Mouse (Mus musculus): Measurements from ENCODE around the gene Bola2. TPM values are rescaled to one million over a fixed set of nuclear protein-coding genes. Genes with fewer than 3 reads are reported as not detected.

Gene Bola2
- polyA plus RNA-seq, 1 experiment from 2014 or later = 151 TPM

DNA sequence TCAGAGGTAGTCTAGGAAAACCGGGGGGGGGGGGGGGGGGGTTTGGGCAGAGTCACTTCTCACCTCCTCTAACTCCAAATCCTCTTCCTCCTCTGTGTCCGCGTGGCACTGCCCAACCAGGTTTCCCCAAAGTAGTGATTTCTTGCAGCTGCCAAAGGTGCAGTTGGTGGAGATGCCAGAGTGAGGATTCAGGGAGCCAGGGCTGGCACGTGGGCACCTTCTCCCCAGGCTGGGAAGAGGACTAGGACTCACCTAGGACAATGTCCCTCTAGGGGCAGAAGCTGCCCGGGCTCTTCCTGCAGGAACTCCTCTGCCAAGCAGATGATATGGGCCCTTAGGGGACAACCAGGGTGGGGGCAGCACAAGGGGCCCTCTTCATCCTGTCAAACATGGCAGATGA lies 3.5 kb upstream of the Bola2 start:
- WGBS = 85% methylated on average over 5 of the region's 5 CpGs
- no peak overlapping the region for H3K4me2 ChIP-seq (replicated peaks)
- H3K4me1 ChIP-seq = peaks cover 17% of the 10 kb centered on the region
- H3K9ac ChIP-seq (replicated peaks) = no peak overlapping the region
- H3K27me3 ChIP-seq = no peaks in the 10 kb centered on the region
- no peak for ATAC-seq (ENCODE audit: low FRiP score, low read depth)
- no peaks in the 10 kb centered on the region for H3K9me3 ChIP-seq
- H3K36me3 ChIP-seq = peaks cover 30% of the 10 kb centered on the region
- no peak overlapping the region for H3K27ac ChIP-seq (replicated peaks)
- H3K4me3 ChIP-seq = no peak overlapping the region

DNA sequence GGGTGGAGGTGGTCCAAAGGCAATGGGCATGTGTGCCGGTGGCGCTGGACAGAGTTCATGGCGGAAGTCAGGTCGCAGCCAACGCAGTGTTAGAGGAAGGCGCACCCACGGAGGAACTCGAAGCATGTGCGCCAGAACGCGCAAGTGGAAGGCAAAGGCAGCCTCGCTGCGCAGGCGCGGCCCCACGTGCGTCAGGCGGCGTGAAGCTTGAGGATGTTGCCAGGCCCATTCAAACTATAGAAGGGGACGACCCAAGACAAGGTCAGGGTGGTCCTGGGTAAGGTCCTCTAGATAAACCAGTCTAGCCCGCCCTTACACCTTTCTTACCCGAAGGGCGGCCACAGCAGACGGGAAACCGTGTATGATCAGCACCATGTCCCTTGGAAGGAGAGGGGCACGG lies 2.8 kb upstream of the Bola2 start:
- no peak overlapping the region for H3K9ac ChIP-seq (replicated peaks)
- WGBS = 97% methylated on average over 26 of the region's 26 CpGs
- no peak overlapping the region for H3K4me2 ChIP-seq (replicated peaks)

GRCm38 (mm10) chr7:126693256-126693655 lies 1.9 kb upstream of the Bola2 start:
- Histone ChIP-seq H3K4me3 (no peak overlapping the region), H3K9me3 (no peaks in the 10 kb centered on the region), H3K9ac (replicated peaks) (no peak overlapping the region), H3K4me2 (replicated peaks) (peak overlapping the region; percentile 88; the same call in 1 of the 2 replicates), H3K27ac (replicated peaks) (no peak overlapping the region), H3K4me1 (peaks cover 25% of the 10 kb centered on the region), H3K36me3 (peaks cover 31% of the 10 kb centered on the region), H3K27me3 (no peaks in the 10 kb centered on the region)
- WGBS = 35% methylated on average over 3 of the region's 3 CpGs
- no peak for ATAC-seq (ENCODE audit: low FRiP score, low read depth)

More for the DNA sequence above, 2.8 kb upstream of the Bola2 start:
- Histone ChIP-seq H3K36me3 (peaks cover 30% of the 10 kb centered on the region), H3K9me3 (no peaks in the 10 kb centered on the region), H3K27me3 (no peaks in the 10 kb centered on the region), H3K4me3 (no peak overlapping the region), H3K27ac (replicated peaks) (no peak overlapping the region), H3K4me1 (peaks cover 25% of the 10 kb centered on the region)
- no peak for ATAC-seq (ENCODE audit: low FRiP score, low read depth)

DNA sequence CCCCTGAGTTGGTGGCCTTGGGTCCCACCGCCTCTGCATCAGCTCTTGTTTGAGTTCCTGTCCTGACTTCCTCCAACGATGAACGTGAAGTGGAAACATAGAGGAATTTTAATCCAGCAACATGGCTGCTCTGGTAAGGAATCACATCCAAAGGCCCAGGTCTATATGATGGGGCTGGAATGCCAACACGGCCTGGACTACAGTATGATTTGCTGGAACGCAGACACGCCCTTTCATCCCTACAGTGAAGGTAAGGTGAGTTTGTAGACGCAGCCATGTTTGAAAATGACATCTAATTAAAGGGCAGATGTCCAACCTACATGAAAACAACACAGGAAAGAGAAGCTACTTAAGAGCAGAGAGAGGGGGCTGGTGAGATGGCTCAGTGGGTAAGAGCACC lies 1.4 kb upstream of the Bola2 start:
- H3K4me2 ChIP-seq (replicated peaks) = peak overlapping the region; percentile 88; the same call in 1 of the 2 replicates
- H3K4me3 ChIP-seq = no peak overlapping the region
- peaks cover 33% of the 10 kb centered on the region for H3K36me3 ChIP-seq
- ATAC-seq (ENCODE audit: low FRiP score, low read depth) = no peak
- H3K27ac ChIP-seq (replicated peaks) = no peak overlapping the region
- 92% methylated on average over 7 of the region's 7 CpGs for WGBS
- H3K27me3 ChIP-seq = no peaks in the 10 kb centered on the region
- H3K9ac ChIP-seq (replicated peaks) = no peak overlapping the region
- peaks cover 25% of the 10 kb centered on the region for H3K4me1 ChIP-seq
- H3K9me3 ChIP-seq = no peaks in the 10 kb centered on the region

DNA sequence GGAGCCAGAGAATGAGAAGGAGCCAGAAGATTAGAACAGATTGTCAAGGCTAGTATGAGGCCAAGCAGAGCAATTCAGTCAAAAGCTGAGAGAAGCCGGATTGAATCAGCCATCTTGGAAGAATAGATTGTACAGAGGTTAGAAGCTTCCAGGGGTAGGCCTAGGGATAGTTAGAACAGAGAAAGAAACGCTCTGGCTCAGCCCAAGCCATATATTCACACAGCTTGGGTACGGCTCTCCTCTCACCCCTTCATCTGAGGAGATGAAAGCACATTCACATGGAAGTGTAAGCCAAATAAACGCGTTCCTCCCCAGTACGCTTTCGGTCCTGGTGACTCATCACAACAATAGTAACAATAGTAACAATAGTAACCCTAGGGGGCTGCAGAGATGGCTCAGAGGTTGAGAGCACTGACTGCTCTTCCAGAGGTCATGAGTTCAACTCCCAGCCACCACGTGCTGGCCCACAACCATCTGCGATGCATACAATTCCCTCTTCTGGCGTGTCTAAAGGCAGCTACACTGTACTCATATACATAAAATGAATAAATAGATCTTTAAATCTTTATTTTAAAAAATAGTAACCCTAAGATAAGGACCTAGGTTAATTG lies 655 bp upstream of the Bola2 start:
- Histone ChIP-seq H3K4me2 (replicated peaks) (peak overlapping the region; percentile 88), H3K27ac (replicated peaks) (0 out of 2 replicates have a peak overlapping the region, but pooled peaks have one; percentile 93)

DNA sequence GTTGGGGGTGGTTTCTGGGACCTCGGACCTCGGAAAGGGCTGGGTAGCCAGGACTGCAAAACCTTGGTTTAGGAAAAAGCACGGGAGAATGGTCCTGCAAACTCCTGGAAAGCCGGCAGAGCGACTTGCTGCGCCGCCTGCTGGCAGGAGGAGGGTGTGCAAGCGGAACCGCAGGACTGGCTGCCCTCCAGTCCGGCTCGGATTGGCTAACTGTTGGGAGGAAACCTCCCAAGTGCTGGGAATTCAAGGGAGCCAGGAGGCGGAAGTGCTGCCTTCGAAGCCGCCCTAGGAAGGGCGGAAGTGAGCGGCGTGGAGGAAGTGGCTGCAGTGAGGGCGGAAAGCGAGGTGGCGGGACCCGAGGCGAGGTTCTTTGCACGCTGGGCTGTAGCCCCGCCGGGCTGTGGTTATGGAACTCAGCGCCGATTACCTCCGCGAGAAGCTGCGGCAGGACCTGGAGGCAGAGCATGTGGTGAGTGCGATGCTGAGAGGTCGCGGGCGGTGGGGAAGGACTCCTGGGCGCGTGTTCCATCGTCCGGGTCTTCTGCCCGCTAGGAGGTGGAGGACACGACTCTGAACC lies 518 bp downstream of the Bola2 start, which contains the start of gene Slx1b:
Slx1b (minus strand) TSS at position 154 of the 577 bp plus-strand sequence.
- under 1% methylated on average over 40 of the region's 40 CpGs for WGBS
- Histone ChIP-seq H3K4me1 (peaks cover 25% of the 10 kb centered on the region), H3K36me3 (peaks cover 36% of the 10 kb centered on the region), H3K27me3 (no peaks in the 10 kb centered on the region), H3K4me3 (peak within 1 kb of the TSS; percentile 80), H3K27ac (replicated peaks) (peak within 1 kb of the TSS; percentile 93), H3K9me3 (no peaks in the 10 kb centered on the region), H3K4me2 (replicated peaks) (peak within 1 kb of the TSS; percentile 88), H3K9ac (replicated peaks) (peak within 1 kb of the TSS; percentile 84)
- ATAC-seq (ENCODE audit: low FRiP score, low read depth) = peak; percentile 96

More for the DNA sequence above, 655 bp upstream of the Bola2 start:
- peak overlapping the region; percentile 75; the same call in 1 of the 2 replicates for H3K9ac ChIP-seq (replicated peaks)
- H3K4me1 ChIP-seq = peaks cover 25% of the 10 kb centered on the region
- peaks cover 38% of the 10 kb centered on the region for H3K36me3 ChIP-seq
- no peaks in the 10 kb centered on the region for H3K9me3 ChIP-seq
- H3K4me3 ChIP-seq = peak overlapping the region; percentile 80
- ATAC-seq (ENCODE audit: low FRiP score, low read depth) = no peak
- H3K27me3 ChIP-seq = no peaks in the 10 kb centered on the region
- 22% methylated on average over 10 of the region's 10 CpGs for WGBS

DNA sequence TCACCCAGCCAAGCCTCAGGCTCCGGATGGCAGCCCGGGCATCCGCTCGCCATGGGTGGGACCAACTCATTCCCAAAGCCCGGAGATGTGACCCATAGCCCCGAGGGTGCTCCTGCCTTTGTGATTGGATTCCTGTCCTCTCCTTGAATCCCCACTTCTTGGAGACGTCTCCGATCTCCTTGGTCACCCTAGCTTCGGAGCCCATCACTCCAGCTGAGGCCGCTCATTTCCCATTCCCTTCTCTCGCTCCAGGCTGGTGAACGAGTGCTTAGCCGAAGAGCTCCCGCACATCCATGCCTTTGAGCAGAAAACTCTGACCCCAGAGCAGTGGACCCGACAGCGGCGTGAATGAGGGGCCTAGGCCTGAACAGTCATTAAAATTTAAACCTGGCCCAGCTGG lies 1.1 kb downstream of the Bola2 start:
- H3K4me1 ChIP-seq = peaks cover 31% of the 10 kb centered on the region
- H3K27me3 ChIP-seq = no peaks in the 10 kb centered on the region
- H3K36me3 ChIP-seq = peaks cover 30% of the 10 kb centered on the region
- H3K4me3 ChIP-seq = peak overlapping the region; percentile 80
- ATAC-seq (ENCODE audit: low FRiP score, low read depth) = no peak; the same call in 1 of the 2 replicates
- peak overlapping the region; percentile 84 for H3K9ac ChIP-seq (replicated peaks)
- 5% methylated on average over 17 of the region's 17 CpGs for WGBS
- peak overlapping the region; percentile 64 for H3K27ac ChIP-seq (replicated peaks)
- H3K4me2 ChIP-seq (replicated peaks) = peak overlapping the region; percentile 88
- no peaks in the 10 kb centered on the region for H3K9me3 ChIP-seq

DNA sequence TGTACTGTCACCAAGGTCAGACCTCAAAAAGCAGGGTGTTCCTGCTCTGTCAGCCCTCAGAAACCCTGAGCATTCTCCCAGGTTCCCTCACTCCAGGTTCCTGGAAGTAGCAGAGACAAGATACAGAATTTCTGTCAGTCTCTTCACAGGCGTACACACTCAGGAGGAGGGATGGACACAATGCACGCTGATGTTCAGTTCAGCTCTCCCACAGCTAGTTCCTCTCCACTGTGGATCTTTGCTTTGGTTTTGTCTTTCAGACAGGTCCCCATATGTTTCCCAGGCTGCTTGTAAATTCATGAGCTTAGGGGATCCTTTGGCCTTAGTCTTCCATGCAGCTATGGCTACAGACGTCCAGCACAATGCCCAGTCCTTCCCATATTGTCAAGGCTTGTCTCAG lies 1.7 kb downstream of the Bola2 start:
- ATAC-seq (ENCODE audit: low FRiP score, low read depth) = no peak
- peak overlapping the region; percentile 88 for H3K4me2 ChIP-seq (replicated peaks)

GRCm38 (mm10) chr7:126697838-126698237 lies 2.6 kb downstream of the Bola2 start:
- Histone ChIP-seq H3K27ac (replicated peaks) (no peak overlapping the region), H3K4me1 (peaks cover 38% of the 10 kb centered on the region), H3K9me3 (no peaks in the 10 kb centered on the region), H3K36me3 (peaks cover 16% of the 10 kb centered on the region), H3K4me2 (replicated peaks) (no peak overlapping the region), H3K9ac (replicated peaks) (no peak overlapping the region), H3K27me3 (peaks cover 2% of the 10 kb centered on the region), H3K4me3 (no peak overlapping the region)
- ATAC-seq (ENCODE audit: low FRiP score, low read depth) = no peak
- 95% methylated on average over 8 of the region's 8 CpGs for WGBS

More for the DNA sequence above, 1.7 kb downstream of the Bola2 start:
- Histone ChIP-seq H3K27me3 (no peaks in the 10 kb centered on the region; the same call in 1 of the 2 replicates), H3K36me3 (peaks cover 25% of the 10 kb centered on the region), H3K9ac (replicated peaks) (peak overlapping the region; percentile 84), H3K9me3 (no peaks in the 10 kb centered on the region), H3K27ac (replicated peaks) (peak overlapping the region; percentile 46; the same call in 1 of the 2 replicates), H3K4me3 (peak overlapping the region; percentile 80), H3K4me1 (peaks cover 36% of the 10 kb centered on the region)
- 75% methylated on average over 3 of the region's 3 CpGs for WGBS

- Histone ChIP-seq H3K9ac (replicated peaks) (no peak overlapping the region), H3K27me3 (peaks cover 16% of the 10 kb centered on the region), H3K4me1 (peaks cover 46% of the 10 kb centered on the region), H3K9me3 (no peaks in the 10 kb centered on the region), H3K36me3 (peaks cover 16% of the 10 kb centered on the region), H3K27ac (replicated peaks) (0 out of 2 replicates have a peak overlapping the region, but pooled peaks have one; percentile 3), H3K4me3 (no peak overlapping the region), H3K4me2 (replicated peaks) (no peak overlapping the region)
- ATAC-seq (ENCODE audit: low FRiP score, low read depth) = no peak
- 87% methylated on average over 25 of the region's 25 CpGs for WGBS
Observed at GRCm38 (mm10) chr7:126700063-126701015, 5.1 kb downstream of the Bola2 start.

DNA sequence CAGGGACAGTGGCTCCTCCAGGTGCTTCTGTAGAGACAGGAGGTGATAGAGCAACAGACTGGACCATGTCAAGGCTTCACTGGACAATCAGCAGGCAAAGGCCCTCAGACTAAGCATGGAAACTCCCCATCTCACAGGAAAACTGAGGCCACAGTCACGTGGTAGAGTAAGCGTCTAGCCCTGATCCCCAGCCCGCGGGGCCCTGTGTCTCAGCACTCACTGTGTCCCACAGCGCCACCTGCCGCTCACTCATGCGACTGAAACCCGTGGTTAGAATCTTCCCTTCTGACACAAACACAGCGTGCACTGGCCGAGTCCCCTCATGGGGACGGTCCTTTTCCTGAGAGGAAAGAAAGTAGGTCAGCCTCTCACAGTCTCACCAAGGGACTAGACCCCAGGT lies 5.9 kb downstream of the Bola2 start:
- no peaks in the 10 kb centered on the region for H3K9me3 ChIP-seq
- H3K27ac ChIP-seq (replicated peaks) = no peak overlapping the region
- H3K4me1 ChIP-seq = peaks cover 46% of the 10 kb centered on the region
- 2% methylated on average over 11 of the region's 11 CpGs for WGBS
- H3K4me3 ChIP-seq = 0 out of 2 replicates have a peak overlapping the region, but pooled peaks have one; percentile 4
- H3K4me2 ChIP-seq (replicated peaks) = peak overlapping the region; percentile 34
- peaks cover 16% of the 10 kb centered on the region for H3K36me3 ChIP-seq
- H3K27me3 ChIP-seq = peaks cover 23% of the 10 kb centered on the region
- peak; percentile 42; the same call in 1 of the 2 replicates for ATAC-seq (ENCODE audit: low FRiP score, low read depth)
- H3K9ac ChIP-seq (replicated peaks) = peak overlapping the region; percentile 20; the same call in 1 of the 2 replicates
